Mouse (Mus musculus) ES-CJ7 (cell line): ENCODE results near the gene Oxt.
"Not testable (repeated sequence)": the region's sequence is repeated elsewhere in the genome, so short reads cannot be mapped to it uniquely, and the experiment has no call there.

Experiments used
- DNase-seq: peaks from one replicate; pipeline ENCODE4 v3.0.0; 2011; ENCODE audit warnings: low read depth, low spot score

The Oxt gene

DNA sequence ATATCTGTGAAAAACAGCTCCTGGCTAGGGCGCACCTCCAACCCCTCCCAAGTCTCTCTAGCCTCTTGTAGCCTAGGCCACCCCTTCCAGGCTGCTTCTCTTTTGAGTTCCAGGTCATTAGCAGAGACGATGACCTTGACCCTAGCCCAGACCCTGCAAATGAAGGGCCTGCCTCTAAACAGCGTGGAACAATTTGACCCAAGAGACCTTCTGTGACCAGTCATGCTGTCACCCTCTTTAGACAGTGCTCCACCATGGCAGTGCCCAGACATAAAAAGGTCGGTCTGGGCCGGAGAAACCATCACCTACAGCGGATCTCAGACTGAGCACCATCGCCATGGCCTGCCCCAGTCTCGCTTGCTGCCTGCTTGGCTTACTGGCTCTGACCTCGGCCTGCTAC lies at the start of gene Oxt:
Oxt (plus strand) TSS at position 301 of the 400 bp plus-strand sequence.
- DNase-seq: no peak

DNA sequence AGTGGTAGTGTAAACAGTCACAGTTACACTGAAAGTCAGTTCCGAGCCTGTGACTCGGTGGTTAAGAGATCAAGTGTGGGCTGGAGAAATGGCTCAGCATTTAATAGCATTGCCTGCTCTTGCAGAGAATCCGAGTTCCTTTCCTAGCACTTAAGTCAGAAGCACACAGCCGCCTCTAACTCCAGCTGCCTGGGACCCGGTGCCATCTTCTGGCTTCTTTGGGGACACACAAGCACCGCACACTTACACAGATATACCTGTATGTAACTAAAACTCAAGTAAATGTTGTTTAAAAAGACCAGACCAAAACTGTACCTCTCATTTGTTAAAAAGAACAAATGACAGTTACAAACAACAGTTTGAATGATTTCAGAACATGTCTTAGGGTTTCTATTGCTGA lies 47.5 kb upstream of the Oxt start:
- no peak for DNase-seq

DNA sequence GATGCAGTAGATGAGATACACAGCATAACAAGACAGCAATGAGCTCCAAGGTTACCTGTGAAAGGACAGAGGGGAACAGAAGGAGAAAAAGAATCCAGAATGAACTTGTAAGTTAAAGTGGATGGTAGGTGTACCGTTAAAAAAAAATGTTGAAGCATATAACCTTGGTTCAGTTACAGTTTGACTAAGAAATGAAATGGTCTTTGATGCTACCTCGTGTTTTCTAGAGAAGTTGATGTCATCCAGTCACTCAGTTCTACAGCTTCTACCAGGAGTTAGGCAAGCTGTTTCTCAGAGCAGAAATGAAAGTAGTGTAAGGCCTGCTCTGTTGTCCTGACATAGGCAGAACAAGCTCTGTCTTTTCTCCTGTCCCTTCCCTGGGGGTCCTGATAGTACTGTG lies 46.7 kb upstream of the Oxt start:
- DNase-seq: no peak

DNA sequence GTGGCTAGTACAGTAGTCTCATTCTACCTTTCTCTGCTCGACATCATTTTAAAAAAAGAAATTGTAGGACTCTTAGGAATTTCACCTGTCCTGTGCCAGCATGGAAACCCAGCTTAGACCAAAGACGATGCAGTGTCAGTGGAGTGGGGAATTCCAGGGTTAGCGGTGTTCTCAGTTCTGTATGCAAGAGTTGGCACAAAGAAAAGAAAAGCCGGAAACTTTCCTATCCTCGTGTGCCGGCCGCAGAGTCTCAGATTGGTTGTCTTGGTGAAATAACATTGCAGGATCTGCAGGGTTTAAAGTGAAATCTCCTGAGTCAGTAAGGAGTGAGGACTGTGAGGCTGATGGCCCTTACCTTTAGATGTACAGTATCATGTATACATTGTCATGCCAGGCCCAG lies 46.0 kb upstream of the Oxt start:
- no peak for DNase-seq

DNA sequence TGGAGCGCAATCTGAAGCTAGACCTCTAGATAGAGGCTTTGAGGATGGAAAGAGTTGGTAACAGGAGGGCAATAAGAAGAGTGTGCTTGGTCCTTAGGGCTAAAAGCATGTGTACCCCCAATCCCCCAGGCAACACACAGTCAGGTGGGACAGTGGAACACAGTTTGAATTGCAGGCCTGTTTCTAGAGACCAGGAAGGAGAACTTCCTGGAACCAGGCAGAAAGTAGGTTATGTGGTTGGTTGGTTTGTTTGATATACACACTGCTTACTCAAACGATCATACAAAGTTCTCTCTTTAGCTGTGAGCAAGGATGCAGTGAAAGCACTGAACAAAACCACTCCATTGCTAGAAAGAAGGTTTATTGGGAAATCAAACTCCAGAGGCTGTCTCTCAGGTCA lies 43.8 kb upstream of the Oxt start:
- no peak for DNase-seq

DNA sequence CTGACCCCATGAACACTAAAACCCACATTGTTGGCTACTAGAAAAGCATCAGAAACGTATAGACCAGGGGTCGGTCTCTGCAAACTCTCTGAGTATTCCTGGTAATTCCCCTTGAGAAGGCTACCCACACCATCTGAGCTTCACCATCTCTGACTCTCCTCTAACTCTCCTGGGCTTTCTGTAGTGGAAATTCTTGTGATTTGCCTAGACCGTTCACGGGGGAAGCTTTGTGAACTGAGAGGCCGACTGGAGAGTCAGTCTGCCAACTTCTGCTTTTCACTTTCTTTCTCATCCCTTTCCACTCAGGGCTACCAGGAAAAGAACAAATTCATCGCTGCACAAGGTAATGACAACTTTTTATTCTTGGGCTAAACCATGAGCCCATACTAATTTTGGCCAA lies 41.0 kb upstream of the Oxt start:
- no peak for DNase-seq

DNA sequence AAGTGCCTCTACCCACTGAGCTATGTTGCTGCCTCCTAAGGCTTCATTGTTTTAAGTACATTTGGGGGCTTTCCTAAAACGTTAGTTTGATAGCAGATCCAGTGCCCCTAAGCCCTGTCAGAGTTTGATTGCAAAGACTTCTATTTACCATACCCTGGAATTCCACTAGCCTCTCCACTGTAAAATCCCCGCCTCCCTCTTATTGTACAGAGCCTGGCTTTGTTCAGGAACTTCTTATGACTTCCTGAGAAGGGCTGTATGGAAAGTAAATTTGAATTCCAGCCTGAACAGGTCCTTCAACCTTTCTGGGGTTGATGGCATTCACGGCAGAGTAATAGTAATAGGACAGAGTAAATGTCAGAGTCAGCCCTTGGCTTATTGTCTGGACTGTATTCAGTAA lies 39.1 kb upstream of the Oxt start:
- no peak for DNase-seq

DNA sequence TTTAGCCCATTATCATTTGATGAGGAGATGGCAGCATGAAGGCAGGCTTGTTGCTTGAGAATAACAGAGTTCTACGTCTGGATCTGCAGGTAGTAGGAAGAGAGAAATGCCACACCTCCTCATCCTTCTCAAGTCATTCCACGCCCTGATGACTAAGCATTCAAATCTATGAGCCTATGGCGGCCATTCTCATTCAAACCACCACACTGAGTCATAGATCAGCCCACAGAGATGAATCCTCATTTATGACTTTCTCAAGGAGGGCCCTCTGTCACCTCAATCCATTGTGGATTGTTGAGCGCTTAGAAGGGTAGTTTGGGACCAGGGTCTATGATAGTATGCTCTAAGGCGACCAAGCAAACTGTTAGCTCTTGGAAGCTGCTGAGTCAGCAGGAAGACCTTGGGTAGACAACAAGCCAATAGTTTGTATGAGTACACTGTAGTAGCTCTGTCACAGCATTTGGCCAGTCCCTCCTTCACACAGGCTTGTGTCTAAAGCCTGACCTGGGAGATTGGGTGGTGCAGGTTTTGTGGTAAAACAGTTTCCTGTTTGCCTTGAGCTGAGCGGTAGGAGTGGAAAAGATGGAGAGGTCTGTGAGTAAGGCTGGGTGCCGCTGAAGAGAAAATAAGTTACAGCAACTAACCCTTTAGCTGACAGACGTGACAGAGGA lies 37.0 kb upstream of the Oxt start:
- DNase-seq: no peak

DNA sequence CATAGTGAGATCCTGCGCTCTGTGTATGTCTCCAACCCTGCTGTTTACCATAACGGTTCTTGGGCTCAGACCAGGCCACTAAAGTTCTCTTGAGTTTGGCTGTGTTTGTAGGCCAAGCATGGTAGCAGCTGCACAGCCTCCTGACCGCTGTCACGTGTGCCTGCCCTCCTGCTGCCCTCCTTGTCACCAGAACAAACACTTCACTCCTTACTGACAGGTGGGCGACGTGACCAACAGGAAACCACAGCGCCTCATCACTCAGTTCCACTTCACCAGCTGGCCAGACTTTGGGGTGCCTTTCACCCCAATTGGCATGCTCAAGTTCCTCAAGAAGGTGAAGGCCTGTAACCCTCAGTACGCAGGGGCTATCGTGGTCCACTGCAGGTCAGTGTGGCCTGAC lies 35.7 kb upstream of the Oxt start:
- DNase-seq: no peak

DNA sequence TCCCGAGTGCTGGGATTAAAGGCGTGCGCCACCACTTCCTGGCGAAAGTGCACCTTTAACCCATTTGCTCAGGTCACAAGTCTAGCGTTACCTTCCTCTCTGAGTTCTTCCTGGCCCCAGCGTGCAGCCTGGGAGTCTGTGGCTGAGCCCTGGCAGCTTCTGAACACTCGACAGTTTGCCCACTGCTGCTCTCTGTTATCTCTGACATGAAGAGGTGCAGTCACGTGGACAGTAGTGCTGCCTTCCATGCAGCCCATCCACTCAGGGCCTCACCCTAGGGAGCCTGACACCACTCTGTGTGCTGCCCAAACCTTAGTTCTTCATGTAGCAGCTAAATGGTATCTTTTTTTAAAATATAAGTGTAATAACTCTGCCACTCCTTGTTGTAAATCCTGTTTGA lies 29.0 kb upstream of the Oxt start:
- DNase-seq: no peak

DNA sequence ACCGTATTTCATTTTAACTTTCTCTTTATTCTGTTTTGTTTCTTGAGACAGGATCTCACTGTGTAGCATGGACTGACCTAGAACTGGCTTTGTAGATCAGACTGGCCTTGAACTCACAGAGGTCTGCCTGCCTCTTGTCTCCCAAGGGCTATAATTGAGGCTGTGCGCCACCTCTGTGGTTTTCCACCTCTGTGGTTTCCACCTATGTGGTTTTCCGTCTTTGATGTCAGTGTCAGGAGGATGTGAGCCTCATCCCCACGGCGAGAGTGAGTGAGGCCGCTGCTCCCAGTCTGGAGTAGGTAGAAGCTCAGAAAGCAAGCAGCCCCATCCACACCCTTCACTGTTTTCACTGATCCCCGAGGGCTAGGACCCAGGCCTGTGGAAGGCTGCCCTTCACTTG lies 21.1 kb upstream of the Oxt start:
- DNase-seq: no peak

DNA sequence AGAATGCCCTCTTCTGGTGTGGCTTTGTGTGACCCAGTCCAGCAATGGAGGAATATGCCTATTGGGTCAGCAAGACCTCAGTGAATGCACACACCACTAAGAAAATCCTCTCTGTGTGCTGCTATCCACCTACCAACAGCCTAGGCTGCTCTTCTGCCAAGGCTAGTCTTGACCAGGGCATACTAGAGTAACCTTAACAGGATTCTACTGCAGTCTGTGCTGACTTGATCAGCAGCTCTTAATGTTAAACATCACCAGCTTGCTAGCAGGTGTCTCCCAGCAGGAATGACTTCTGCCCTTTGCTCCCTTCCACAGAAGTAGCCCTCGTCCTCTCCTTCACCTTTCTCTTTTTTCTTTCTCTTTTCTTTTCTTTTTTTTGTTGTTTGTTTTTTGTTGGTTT lies 19.7 kb upstream of the Oxt start:
- no peak for DNase-seq

DNA sequence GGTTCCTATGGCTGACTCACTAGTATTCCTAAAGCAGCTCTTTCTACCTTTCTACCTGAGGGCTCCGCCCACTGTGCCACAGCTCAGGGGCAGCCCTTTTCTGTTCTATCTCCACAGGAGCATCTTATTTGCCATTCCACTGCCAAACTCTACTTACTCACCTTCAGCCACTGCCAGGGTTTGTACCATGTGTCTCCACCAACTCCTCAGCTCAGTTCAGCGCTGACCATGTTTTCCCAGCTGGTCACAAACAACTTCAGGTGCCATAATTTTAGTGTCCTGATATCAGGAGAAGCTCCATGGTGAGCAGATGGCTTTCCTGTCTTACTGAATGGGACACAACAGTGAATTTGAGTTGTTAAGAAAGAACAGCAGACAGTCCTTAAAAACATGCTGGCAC lies 18.5 kb upstream of the Oxt start:
- DNase-seq: no peak

DNA sequence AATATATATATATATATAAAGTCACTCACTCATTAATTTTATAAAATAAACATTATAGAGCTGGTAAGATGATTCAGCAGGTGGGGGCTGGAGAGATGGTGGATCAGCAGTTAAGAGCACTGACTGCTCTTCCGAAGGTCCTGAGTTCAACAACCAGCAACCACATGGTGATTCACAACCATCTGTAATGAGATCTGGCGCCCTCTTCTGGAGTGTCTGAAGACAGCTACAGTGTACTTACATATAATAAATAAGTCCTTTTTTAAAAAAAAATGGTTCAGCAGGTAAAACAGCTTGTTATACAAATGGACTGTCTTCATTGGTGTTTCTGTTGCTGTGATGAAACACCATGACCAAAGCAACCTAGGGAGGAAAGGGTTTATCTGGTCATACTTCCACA lies 18.0 kb upstream of the Oxt start:
- no peak for DNase-seq

DNA sequence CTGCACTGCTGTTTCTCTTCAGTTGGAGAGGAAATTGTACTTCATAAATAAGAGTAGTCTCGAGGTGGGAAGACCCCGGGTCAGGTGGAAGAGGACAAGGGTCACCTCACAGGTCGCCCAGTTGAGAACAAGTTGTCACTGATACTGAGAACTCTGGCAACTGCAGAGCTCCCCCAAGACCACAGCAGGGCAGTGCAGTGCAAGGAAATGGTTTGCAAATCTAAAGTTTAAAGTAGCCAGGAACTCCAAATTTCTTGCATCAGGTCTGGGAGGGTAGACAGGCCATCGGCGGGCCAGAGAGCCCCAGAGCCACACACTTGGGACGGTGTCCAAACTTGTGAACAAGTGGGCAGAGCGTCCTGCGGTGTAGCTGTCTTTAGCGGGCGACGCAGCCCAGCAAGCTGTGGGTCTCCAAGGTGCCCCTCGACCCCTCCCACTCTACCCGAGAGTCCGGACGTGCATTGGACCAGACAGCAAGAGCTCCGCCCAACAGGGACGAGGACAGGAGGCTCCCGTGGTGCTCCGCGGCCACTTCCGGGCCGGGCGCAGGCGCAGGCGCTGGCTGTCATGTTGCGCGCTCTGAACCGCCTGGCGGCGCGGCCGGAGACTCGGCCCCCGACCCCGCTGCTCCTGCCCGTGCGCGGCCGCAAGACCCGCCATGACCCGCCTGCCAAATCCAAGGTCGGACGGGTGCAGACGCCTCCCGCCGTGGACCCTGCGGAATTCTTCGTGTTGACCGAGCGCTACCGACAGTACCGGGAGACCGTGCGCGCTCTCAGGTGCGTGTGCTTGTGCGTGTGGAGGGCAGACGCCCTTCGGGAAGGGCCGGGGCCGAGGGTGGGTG lies 12.5 kb upstream of the Oxt start, which contains the start of gene Mrps26:
Mrps26 (plus strand) TSS at position 531 of the 844 bp plus-strand sequence.
- peak; percentile 95 for DNase-seq

DNA sequence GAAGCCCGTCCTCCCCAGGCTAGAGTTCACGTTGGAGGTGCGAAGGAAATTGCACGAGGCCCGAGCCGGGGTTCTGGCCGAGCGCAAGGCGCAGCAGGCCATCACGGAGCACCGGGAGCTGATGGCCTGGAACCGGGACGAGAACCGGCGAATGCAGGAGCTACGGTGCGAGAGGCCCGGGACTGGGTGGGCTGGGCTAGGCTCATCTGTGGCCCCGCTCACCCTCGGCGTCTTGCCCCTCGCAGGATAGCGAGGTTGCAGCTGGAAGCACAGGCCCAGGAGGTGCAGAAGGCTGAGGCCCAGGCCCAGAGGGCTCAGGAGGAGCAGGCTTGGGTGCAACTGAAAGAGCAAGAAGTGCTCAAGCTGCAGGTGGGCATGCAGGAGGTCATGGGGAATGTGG lies 11.9 kb upstream of the Oxt start:
- no peak for DNase-seq

DNA sequence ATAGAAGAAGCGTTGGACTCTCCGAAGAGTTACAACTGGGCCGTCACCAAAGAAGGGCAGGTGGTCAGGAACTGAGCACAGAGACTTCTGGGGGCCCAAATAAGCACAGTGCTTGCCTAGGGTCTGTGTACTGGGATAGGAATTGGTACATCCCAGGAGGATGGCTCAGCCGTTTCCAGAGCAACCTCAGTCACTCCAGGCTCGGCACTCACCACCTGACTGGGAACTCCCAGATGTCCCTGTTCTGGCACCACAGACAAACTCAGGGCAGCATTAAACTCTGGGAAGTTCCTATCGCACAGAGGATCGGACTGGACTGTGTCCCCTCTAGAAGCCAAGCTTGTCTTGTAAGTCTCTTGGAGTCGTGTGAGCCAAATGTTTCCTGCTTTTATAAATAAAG lies 11.0 kb upstream of the Oxt start:
- no peak for DNase-seq

DNA sequence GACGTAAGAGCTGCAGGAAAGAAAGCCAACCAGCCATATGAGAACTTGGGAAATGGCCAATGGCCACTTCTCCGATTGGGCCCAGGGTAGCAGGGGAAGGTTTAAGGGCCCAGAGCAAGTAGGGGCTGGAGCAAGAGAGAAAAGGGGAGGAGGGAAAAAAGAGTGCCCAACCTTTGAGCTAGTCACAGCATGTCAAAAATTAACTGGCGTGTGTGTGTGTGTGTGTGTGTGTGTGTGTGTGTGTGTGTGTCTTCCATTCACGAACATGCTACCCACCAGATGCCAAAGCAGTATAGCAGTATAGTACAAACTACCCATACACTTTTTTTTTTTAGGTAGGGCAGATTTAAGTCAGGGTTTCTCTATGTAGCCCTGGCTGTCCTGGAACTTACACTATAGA lies 7.1 kb upstream of the Oxt start:
- no peak for DNase-seq

DNA sequence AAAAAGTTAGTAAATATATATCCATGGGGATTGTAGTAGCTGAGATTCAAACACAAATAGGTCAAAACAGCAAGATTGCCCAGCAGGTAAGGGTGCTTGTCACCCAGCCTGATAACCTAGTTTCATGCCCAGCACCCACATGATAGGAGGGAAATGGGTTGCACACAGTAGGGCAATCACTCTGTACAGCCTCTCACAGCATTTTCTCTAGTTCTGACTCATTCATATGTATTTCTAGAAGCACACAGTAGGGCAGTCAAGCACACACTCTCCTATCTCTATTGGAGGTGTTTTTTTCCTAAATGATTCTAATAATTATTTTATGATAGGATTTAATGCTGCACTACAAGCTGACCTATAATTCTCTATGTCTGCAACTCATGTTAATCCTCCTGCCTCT lies 6.0 kb upstream of the Oxt start:
- no peak for DNase-seq

DNA sequence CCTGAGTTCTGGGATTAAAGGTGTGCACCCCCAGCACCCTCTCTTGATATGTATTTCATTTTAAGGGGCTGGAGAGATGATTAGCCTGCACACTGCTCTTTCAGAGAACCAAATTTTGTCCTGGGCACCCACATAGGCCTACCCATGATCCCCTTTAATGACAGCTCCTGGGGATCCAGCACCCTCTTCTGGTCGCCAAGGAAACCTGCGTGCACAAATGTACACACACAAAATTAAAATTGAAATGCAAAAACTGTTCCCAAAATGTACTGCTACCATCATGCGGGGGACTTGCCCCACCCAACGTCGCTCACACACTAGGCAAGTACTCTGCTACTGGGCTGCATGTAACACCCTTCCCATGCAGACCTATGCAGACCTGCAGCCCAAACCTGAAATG lies 1.0 kb upstream of the Oxt start:
- no peak for DNase-seq

DNA sequence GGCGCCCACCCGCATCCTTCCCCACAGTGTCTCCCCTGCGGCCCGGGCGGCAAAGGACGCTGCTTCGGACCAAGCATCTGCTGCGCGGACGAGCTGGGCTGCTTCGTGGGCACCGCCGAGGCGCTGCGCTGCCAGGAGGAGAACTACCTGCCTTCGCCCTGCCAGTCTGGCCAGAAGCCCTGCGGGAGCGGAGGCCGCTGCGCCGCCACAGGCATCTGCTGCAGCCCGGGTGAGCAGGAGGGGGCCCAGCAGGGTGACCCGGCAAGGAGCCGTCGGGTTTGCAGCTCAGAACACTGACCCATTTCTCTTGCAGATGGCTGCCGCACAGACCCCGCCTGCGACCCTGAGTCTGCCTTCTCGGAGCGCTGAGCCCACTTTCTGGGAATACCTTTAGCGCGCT lies 591 bp downstream of the Oxt start:
- DNase-seq: not testable (repeated sequence)

DNA sequence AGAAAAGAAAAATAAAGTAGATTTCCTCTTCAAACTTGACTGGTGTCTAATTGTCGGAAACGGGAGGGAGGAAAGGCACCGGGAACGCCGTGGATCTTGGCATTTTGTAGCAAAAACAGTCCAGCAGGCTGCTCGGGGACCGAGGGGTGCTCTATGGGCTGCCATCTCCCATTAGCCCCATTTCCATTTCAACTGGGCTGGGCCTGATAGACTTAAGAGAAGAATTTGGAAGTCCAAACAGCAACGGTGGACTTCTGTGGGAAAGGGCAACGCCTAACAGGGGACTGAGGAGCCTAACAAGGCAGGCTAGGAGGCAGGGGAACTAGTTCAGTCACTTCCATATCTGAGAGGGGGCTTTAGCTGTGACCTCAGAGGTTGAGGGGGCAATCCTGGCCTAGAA lies 1.0 kb downstream of the Oxt start:
- DNase-seq: no peak

DNA sequence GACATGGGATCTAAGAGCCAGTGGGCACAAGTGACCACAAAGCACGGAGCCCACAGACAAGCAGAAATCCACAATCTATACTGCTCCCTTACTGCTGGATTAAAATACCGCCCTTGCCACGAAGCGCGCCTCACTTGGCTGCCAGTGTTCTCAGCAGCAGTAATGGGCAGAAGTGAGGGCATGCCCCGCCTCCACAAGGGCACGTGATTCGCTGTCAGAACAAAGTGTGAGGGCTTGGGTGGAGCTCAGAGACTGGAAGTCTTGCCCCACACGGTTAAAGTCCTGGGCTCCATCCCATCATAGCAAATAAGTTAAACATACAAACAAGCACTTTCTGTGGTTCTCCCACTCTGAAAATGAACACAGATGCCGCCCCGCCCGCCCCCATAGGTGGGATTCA lies 1.7 kb downstream of the Oxt start:
- peak; percentile 43 for DNase-seq
